Mouse (Mus musculus): Measurements from ENCODE around the gene Palm2.

DNA sequence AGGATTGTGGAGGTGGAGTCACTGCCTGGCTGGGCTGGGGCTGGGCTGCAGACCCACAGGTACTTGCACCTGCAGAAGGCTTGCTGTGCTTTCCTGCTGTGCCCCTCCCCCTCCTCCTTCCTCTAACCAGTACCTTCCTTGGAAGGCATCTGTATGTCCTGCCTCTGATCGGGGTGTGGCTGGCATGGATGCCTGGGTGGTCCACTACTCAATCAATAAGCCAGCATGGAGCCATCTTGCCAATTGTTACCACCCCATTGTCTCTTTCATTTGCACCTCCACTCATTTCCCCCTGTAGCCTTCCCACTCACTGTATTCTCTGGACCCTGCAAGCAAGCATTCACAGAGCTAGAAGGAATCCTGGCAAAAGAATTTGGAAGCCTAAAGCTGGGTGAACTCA, 256.8 kb downstream of the Palm2 start:
- TF ChIP-seq CTCF (IDR thresholded peaks at IDR 0.05; ENCODE audit: borderline replicate concordance, insufficient read depth, low read length) (no peak), POLR2A (IDR thresholded peaks at IDR 0.05; ENCODE audit: low read depth, low read length) (no peak)

All from embryonic fibroblast, embryonic 13.5 days (primary cell).